Mouse (Mus musculus) ZHBTc4 (cell line): ENCODE results near the gene Ccser1.

Source experiments
- DNase-seq: peaks from one replicate; pipeline ENCODE4 v3.0.0-alpha.2; 2011; ENCODE audit warnings: low read depth, low spot score

The Ccser1 gene

DNA sequence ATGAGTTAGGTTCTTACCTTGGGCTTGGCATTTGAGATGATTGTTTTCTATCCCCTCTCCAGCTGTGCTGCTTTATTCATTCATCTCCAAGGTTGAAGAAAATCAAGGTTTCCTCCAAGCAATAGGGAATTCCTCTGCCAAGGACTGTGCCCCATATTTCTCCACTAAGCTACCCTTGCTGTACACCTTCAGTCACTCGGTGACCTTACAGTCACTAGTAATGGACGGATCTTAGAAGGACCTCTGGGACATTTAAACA lies 251.5 kb downstream of the Ccser1 start:
- DNase-seq: peak; percentile 64

DNA sequence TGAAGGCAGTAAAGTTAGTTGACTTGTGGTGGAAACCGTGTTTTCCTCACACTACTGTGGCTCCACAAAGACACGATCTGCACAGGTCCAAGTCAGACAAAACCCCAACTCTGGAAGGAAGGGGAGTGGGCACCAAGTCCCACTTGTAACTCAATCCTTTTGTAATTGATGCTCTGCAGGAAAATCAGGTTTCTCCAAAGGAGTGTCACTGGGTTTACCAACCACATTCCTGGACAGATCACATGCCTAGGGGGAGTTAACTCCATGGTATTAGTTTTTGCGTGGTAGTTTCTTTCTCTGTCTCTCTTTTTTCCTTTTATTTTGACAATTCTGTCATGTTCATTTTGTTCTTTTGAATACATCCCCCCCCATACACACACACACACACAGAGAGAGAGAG lies 252.0 kb downstream of the Ccser1 start:
- peak; percentile 22 for DNase-seq

DNA sequence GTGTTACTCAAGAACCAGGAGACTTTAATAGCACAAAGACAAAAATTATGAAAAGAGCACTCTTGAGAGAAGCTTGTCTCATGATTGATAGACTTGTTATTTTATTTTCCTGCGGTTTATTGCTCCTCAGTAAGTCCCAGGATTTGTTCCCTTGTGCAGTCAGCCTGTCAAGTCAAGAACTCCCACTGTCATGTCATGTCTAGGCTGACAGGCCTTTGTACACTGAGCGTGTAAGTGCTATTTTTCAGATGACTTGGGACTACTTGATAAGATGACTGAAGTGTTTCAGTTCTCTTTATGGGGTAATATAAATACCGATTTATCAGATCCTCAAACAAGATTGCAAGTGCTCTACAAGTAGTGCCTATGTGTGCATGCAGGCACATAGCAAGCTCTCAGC lies 252.6 kb downstream of the Ccser1 start:
- DNase-seq: no peak

DNA sequence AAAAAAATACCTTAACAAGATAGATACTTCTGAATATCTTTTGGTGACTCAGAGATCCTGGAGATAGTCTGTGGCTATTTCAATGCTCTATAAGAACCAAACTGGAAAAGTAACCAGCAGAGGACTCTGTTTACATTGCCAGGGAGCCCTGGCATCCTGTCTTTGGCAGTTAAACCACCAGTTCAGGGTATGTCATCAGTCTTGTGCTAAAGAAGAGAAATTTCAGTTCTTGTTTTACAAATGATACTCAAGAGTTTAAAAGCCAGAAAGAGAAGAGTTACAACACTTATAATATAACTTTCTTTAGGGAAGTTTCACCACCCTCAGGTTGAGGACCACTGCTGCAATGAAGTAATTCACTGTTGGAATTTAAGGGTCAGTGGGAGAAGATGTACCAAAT lies 258.0 kb downstream of the Ccser1 start:
- no peak for DNase-seq

DNA sequence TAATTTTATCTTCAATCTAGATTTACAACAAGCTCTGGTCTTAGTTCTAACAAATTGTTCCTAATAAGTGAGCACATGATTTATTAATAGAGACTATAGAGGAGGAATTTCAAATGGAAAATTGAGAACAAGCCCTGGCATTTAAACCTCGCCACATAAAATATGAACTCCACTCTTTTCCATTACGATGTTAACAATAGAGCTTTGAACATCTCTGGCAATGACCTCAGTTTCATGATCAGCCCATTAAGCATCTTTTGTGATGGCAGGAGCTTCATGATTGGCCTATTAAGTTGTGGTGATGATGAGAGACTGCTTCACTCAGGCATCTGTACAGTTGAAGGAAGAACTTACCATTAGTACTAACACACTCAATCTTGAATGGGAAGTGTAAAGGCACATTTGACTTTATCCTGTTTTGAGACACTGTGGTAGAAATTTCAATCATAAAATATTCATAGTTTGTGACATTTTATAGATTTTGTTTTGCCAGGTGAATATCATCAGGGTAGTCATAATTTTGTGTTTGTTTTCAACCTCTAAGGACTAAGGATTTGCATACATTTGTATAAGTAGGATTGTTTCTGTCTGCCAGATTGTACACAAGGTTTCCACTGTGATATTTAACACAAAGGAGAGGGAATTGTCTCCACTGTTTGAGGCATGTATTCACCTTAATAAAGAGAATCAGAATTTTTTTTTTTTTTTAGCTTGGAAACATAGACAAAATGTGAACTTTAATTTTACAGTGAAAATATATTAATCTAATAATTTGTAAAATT lies 291.4 kb downstream of the Ccser1 start:
- DNase-seq: no peak

DNA sequence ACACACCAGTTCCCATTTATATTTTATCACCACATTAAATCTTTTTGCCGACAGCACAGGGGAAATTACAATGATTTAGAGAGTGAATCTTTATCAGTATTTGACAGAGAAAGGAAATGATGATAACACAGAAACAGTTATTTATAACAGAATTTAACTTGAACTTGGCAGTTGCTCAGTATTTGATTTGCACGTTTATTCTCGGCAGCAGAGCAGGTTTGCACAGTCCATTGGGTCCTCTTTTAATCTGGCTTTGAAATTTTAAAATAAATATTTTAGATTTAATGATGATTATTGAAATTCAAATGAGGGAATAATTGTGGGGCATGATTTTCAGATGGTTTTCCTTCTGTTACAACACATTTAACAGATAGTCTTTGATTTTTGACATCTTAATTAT lies 305.2 kb downstream of the Ccser1 start:
- no peak for DNase-seq

DNA sequence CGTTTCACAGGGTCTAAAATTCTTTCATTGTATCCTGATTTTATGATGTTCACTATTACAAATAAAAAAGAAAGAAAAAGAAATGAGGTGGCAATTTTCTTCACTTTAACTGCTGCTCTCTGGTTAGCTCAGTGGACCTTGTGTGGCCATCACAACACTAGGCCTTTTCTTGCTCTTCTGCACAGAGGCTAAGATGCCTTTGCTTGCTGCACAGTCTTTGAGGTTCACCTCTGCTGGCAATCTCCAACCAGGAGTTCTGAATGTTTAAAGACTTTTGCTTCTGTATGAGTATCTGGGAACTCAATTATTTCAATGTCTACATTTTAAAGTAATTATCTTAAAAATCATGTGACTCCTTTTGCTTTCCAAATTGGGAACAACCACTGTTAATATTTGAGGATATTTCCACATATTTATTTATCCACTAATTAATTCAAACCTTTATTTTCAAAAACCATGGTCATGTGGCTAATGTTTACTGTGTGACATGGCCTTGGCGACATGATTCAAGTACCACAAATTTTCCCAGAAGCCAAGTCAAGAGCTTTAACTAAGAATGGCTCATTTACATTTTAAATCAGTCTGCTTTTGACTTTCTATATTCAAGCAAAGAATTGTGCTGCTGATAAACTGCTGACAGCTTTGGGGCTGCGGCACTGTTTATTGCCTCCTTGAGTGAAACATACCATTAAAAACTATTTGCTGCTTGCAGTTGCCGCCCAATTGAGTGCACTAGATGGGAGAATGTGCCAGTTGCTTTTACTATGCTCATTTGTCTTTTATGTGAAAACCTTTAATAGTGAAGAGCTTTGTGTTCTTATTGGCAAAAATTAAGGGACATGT lies 312.1 kb downstream of the Ccser1 start:
- no peak for DNase-seq

DNA sequence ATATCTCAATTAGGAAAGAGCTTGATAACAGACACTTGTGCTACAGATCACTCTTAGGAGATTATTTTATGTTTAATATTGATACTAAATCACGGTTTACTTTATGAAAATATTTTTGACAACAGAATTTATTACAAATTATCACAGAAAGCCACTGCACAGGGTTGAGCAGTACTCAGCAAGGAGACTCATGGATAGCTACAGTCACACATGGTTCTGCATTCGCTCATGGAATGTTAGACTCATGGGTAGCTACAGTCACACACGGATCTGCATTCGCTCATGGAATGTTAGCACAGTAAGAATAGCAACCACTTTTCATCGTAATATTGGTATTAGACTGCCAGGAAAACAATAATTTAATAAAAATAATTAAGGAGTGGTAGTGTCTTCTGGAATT lies 313.3 kb downstream of the Ccser1 start:
- DNase-seq: no peak

DNA sequence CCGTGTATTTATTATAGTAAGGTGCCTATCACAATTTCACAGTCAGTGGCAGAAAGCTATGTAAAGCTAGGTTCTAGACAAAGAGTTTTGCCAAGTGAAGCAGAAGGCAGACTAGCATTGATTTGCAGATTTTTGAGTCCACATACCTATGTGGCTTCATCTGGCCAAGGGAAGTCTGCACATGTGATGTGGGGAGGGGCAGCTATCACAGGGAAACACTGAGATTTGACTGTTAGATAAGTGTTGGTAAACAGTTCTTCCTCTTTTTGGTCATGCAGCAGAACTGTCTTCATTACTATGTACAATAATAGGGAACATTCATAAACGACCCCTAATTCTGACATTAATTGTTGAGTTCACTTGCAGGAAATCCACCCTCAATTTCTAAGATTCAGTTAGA lies 335.2 kb downstream of the Ccser1 start:
- no peak for DNase-seq

DNA sequence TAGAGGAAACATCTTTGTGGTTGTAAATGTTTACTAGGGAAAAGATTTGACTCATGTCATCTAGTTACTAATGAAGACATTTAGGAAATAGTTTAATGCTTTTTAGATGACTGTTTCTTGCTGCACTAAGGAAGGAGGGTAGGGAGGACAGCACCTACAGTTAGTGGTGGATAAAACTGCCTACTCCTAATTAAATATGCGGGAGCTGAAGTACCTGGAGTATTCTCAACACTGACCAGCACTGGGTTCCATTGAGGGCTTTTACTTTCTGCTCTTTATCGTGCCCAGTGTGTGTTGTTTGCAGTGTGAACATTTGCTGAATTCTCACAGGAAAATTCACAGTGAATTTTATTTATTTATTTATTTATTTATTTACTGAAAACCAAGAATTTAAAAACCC lies 341.5 kb downstream of the Ccser1 start:
- DNase-seq: no peak

DNA sequence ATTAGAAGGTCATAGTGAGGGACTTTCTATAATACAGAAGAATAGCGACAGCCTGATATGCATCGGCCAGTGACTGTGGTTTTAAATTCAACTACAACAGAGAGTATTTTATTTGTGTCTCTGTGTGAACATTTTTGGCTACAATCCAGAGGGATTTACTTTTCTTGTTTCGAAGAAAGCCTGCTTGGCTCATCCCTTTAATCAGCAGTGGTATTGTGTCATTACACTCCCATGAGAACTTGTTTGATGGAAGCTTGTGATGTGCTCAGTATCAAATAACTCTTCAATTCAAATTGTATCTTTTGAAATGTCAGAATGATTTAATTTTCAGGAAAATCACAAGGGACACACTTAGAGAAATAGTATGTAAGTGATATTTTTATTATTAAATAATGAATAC lies 342.0 kb downstream of the Ccser1 start:
- DNase-seq: no peak

DNA sequence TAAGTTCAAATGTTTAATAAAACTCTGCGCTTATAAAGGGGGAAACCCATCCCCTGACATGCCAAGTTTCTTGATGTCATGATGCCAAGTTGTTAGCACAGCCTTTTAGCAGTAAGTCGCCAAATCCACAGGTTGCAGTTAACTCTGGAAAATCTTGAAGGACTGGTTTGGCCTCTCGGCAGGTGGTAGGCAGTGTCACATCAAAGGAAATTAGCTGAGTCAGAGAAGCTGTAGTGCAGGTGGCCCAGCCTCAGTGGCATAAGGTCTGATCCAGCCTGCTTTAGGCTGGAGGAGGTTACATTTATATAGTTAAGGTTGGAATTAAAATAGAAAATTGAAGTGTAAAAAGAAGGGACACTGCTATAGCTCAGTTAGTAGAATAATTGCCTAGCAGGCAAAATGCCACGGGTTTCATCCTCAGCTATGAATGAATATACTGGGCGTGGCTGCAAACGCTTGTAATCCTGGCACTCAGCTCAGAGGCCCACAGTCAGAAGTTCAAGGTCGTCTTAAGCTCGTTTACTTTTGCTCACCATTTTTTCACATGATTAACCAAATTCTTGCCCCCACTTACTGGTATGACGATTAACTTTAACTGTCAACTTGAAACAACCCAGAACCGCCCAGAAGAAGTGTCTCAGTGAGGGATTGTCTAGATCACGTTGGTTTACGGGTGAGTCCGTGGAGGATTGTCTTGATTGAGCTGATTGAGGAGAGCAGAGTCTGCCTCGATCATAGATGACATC lies 343.8 kb downstream of the Ccser1 start:
- DNase-seq: peak; percentile 51

DNA sequence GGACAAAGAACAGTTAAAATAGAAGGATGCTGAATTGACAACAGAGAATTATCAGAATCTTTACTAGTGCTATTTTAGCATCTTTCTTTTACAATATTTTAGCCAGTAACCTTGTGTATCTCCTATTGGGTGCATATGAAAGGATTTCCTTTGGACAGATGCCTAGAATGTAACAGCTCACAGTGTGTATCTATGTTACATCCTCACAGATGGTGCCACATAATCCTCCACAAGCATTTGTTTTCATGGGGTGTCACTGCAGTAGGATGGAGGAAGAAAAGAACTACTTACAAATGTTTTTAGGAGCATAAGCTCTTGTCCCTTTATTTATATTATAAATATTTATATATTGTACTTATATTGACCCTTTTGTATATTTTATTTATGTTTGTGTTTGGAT lies 360.6 kb downstream of the Ccser1 start:
- no peak for DNase-seq

DNA sequence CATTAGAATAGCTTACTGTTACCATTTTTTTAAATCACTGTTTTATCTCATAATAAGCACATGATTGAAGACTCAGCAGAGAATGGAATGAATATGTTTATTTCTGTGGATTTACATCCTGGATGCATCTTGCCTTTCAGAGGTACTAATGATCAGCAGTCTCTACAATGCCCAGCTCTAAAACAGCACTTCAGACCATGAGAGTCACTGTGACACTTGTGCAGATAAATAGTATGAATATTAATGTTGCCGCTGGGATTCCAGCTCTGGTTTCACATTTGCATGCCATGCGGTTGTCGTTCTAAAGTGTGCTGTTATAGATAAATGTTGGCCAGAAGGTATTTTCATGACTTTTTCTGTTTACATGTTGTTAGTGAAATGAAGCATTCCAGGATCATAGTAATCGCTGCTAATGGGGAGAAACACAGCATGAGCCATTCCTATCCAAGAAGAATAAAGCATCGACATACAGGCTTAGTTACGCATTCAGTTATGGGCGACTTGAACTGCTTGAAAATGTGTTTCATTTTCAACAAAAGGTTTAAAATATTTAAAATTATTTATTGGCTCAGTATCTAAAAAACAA lies 363.4 kb downstream of the Ccser1 start:
- no peak for DNase-seq

DNA sequence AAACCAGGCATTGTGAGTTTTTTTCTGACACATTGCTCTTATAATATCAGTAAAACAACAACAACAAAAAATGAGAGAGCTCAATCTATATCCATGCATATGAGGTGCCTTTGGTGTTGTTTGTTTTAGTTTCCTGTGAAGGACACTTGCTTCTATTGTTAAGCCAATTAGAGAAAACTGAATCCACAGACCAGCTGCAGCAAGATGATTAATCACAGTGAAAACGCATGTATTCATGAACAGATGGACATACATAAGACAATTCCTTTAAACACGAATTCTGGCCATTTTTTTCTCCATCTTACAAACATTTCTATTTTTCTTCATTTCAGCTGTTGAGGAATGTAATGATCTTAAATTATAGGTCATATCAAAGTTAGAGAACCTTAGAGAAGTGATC lies 387.4 kb downstream of the Ccser1 start:
- no peak for DNase-seq

DNA sequence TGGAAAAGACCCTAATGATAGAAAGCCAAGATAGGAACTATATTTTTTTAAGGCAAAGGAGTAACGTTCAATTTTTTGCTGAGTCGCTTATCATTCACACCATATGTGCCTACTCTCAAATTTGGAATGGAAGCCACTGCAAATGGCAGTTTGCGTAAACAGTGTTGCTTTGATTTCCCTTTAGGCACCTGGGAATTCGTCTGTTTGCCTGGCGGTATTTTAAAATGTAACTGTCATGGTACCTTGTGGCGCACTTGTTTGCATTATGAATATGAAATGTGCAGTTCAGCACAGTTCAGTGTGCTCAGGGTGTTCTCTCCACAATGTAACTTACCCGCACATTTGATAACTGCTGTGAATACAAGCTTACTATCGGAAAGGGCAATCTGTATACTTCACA lies 387.8 kb downstream of the Ccser1 start:
- no peak for DNase-seq

DNA sequence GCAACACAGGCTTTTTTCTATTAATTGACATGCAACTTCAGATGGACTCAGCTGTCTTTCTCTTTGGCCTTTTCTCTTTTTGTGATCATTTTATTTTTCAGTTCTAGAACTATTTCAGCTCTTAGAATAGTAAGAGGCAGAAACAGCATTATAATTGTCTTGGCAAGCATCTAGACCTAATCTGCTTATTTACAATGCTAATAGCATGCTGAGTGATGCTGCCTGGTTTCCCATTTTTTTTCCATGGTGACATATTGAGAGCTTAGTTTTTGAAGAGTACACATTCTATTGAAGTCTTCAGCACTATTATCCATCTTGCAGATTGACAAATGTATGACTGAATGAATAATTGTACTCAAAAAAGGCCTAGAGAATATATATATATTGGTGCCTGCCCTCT lies 401.6 kb downstream of the Ccser1 start:
- no peak for DNase-seq

DNA sequence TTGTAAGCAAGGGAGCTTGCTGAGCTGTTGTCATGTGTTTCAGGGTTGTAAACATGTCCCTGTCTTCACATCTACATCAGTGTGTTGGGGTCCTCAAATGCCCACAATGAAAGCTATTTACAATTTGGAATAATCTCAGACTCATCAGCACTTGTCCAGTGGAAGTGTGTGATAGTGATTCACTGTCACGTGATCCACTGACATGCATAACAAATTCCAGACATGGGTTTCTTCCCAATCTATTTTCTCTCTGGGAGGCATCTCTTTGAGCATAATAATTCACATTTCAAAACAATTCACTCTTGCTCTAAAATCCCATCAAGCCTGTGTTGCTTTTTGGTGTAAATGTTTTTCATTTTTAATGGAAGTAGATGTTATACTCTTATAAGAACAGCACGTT lies 408.9 kb downstream of the Ccser1 start:
- no peak for DNase-seq

DNA sequence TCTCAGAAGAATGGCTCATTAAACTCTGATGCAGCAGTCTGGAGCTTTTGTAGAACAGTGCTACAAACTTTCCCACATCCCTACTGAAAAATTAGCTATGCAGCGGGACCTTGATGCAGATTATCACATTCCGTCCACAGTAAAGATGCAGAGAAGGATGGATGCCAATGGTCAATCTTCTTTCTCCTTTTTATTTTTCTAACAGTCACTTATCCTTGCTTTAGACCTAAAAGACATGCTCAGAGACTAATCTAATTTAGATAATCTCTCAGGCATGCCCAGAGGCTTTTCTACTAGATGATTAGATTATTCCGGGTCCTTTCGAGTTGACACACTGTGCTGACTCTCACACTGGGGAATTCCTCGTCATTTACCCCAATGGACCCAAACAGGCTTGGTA lies 421.8 kb downstream of the Ccser1 start:
- no peak for DNase-seq

DNA sequence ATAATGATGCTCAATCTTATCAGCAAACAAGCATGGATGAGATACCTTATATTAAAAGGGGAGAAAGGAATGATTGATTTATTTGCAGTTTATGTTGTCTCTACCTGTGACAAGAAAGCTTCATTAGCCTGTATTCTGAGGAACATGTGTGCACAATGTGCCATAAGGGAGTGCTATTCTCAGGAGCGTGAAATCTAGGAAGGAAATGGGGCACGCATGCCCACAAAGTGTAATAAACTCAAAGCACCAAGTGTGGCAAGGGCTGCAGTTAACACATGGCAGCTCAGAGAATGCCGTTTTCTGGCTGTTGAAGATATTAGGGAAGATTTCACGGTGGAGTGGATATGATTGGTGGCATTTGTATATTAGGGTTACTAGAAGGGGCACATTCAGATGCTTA lies 434.8 kb downstream of the Ccser1 start:
- DNase-seq: no peak

DNA sequence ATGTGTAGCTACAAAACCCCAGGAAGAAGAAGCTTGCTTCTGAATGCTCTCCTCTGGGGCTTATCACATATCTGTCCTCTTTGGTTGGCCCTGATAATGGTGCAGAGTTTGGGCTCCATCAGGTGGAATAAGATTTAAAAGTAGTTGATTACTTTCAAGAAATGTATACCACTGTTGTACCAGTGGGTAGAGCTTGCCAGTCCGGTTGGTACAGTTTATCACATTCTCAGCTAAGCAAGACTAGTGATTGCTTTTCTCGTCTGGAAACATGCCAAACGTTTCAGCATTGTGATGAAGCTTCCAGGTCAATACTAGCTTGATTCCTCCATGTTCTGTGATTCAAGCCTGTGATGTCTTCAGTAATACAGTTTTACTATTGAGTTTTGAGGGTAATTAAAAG lies 441.6 kb downstream of the Ccser1 start:
- DNase-seq: no peak

DNA sequence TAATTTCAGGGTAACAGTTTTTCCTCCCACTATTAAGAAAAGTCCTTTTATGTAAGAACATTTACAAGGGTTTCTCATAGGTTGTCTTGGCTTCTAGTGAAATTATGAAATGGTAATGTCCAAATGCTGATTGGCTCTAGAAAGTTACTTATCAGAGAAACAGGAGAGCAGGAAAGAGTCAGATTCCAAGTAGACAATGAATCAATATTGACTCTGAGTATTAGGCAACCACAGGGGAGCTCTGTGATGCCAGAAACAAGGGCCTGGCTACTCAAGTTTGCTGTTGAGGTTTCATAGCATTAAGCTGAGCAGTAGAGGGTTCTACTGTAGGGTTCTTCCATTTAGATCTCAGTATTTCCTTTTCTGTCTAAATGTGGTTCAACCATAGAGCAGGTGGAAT lies 481.3 kb downstream of the Ccser1 start:
- no peak for DNase-seq
